Mouse (Mus musculus) lung, embryonic 16.5 days (tissue): ENCODE measurements around the gene Kctd18. TPM values are rescaled to one million over a fixed set of nuclear protein-coding genes. Genes with fewer than 3 reads are reported as not detected.

Experiments
- ATAC-seq: fragments of 200-750 bp; cut with Nextera tagmentation; 2 replicates; pipeline ENCODE4 v1.8.0; 2017; ENCODE audit warnings: low read depth, mild to moderate bottlenecking, moderate library complexity
- H3K27ac ChIP-seq: fragments of 300-500 bp; sonication (generic); 2 replicates; pipeline ENCODE4 v1.5.1; 2014; ENCODE audit warnings: mild to moderate bottlenecking, control low read depth, low read length
- H3K27me3 ChIP-seq: fragments of 300-500 bp; sonication (generic); 2 replicates; pipeline ENCODE4 v1.6.1; 2014; ENCODE audit warnings: low read depth, low read length, mixed read lengths; ENCODE audit not compliant: control insufficient read depth, insufficient read depth
- H3K36me3 ChIP-seq: fragments of 300-500 bp; sonication (generic); 2 replicates; pipeline ENCODE4 v1.6.1; 2014; ENCODE audit warnings: low read length; ENCODE audit not compliant: control insufficient read depth, insufficient read depth
- H3K4me1 ChIP-seq: fragments of 300-500 bp; sonication (generic); replicated peaks from 2 replicates; pipeline ENCODE4 v1.6.1; 2014; ENCODE audit warnings: low read length, mixed read lengths; ENCODE audit not compliant: control insufficient read depth, insufficient read depth
- H3K4me2 ChIP-seq: fragments of 300-500 bp; sonication (generic); 2 replicates; pipeline ENCODE4 v1.6.1; 2014; ENCODE audit warnings: low read depth, low read length, control low read depth
- H3K4me3 ChIP-seq: fragments of 300-500 bp; sonication (generic); 2 replicates; pipeline ENCODE4 v1.5.1; 2014; ENCODE audit warnings: mild to moderate bottlenecking, low read length, control low read depth
- H3K9ac ChIP-seq: fragments of 300-500 bp; sonication (generic); 2 replicates; pipeline ENCODE4 v1.6.1; 2014; ENCODE audit warnings: low read length, control low read depth
- H3K9me3 ChIP-seq: fragments of 300-500 bp; sonication (generic); 2 replicates; pipeline ENCODE4 v1.6.1; 2016; ENCODE audit warnings: low read length; ENCODE audit not compliant: control insufficient read depth
- WGBS: fragments of 180-500 bp; shearing (Covaris S2); extraction: QIAGEN DNeasy Blood & Tissue Kit; methylation state at CpG from one replicate; pipeline ENCODE4 v1.1.7; 2014; 5-methylcytosine and 5-hydroxymethylcytosine counted together
- polyA plus RNA-seq: library from polyadenylated mRNA; unstranded; fragments of >200 nt; fragmentation: Nextera tagmentation; extraction: Ambion mirVana; gene quantifications from 2 replicates; pipeline ENCODE4 v1.2.1, GENCODE M21; 2015

The Kctd18 gene
- polyA plus RNA-seq: 17.0 and 17.4 TPM in 2 replicates

- H3K27me3 ChIP-seq: no peaks in the 10 kb centered on the region
- no peaks in the 10 kb centered on the region for H3K9me3 ChIP-seq
- H3K4me1 ChIP-seq: no peaks in the 10 kb centered on the region
- H3K9ac ChIP-seq: no peak within 1 kb of the TSS
- WGBS: 91% methylated on average over 7 of the region's 7 CpGs
- H3K36me3 ChIP-seq: peaks cover 49% of the 10 kb centered on the region
- no peak within 1 kb of the TSS for H3K4me2 ChIP-seq
- H3K27ac ChIP-seq: no peak within 1 kb of the TSS
- no peak for ATAC-seq
- no peak within 1 kb of the TSS for H3K4me3 ChIP-seq
These were observed at the start of gene Kctd18 for GRCm38 (mm10) chr1:58018856-58019255. Kctd18 (minus strand) TSS chr1:58018956.

GRCm38 (mm10) chr1:58065606-58066005, 46.9 kb upstream of the Kctd18 start:
- no peak for ATAC-seq
- WGBS: 49% methylated on average over 3 of the region's 3 CpGs

GRCm38 (mm10) chr1:58065151-58065550, 46.4 kb upstream of the Kctd18 start:
- Histone ChIP-seq H3K4me2 (no peak overlapping the region), H3K4me1 (0 out of 2 replicates have a peak, but pooled peaks cover 4% of the 10 kb centered on the region), H3K4me3 (no peak overlapping the region), H3K9ac (no peak overlapping the region), H3K27me3 (no peaks in the 10 kb centered on the region), H3K36me3 (no peaks in the 10 kb centered on the region), H3K9me3 (no peaks in the 10 kb centered on the region), H3K27ac (no peak overlapping the region)
- 86% methylated on average over 5 of the region's 5 CpGs for WGBS
- no peak for ATAC-seq

More at GRCm38 (mm10) chr1:58065606-58066005, 46.9 kb upstream of the Kctd18 start:
- H3K36me3 ChIP-seq: no peaks in the 10 kb centered on the region
- H3K4me1 ChIP-seq: 0 out of 2 replicates have a peak, but pooled peaks cover 4% of the 10 kb centered on the region
- no peaks in the 10 kb centered on the region for H3K9me3 ChIP-seq
- H3K27ac ChIP-seq: no peak overlapping the region
- no peak overlapping the region for H3K4me3 ChIP-seq
- H3K9ac ChIP-seq: no peak overlapping the region
- H3K27me3 ChIP-seq: no peaks in the 10 kb centered on the region
- no peak overlapping the region for H3K4me2 ChIP-seq

GRCm38 (mm10) chr1:58062131-58062530, 43.4 kb upstream of the Kctd18 start:
- Histone ChIP-seq H3K27ac (no peak overlapping the region), H3K4me3 (no peak overlapping the region), H3K4me2 (no peak overlapping the region), H3K27me3 (no peaks in the 10 kb centered on the region), H3K9me3 (no peaks in the 10 kb centered on the region), H3K36me3 (no peaks in the 10 kb centered on the region), H3K4me1 (peaks cover 6% of the 10 kb centered on the region; the same call in 1 of the 2 replicates), H3K9ac (no peak overlapping the region)
- ATAC-seq: no peak
- WGBS: 89% methylated on average over 7 of the region's 7 CpGs

GRCm38 (mm10) chr1:58058846-58059245, 40.1 kb upstream of the Kctd18 start:
- Histone ChIP-seq H3K27ac (no peak overlapping the region), H3K9ac (no peak overlapping the region), H3K9me3 (no peaks in the 10 kb centered on the region), H3K4me1 (peaks cover 6% of the 10 kb centered on the region; the same call in 1 of the 2 replicates), H3K4me3 (no peak overlapping the region), H3K27me3 (no peaks in the 10 kb centered on the region), H3K4me2 (no peak overlapping the region), H3K36me3 (no peaks in the 10 kb centered on the region)
- 87% methylated on average over 4 of the region's 4 CpGs for WGBS
- no peak for ATAC-seq

- H3K36me3 ChIP-seq: no peaks in the 10 kb centered on the region
- no peaks in the 10 kb centered on the region for H3K27me3 ChIP-seq
- peak; percentile 96 for ATAC-seq
- peak overlapping the region; percentile 45 for H3K4me2 ChIP-seq
- peak overlapping the region; percentile 89 for H3K27ac ChIP-seq
- 43% methylated on average over 11 of the region's 11 CpGs for WGBS
- no peak overlapping the region for H3K4me3 ChIP-seq
- peaks cover 6% of the 10 kb centered on the region; the same call in 1 of the 2 replicates for H3K4me1 ChIP-seq
- no peaks in the 10 kb centered on the region for H3K9me3 ChIP-seq
- H3K9ac ChIP-seq: no peak overlapping the region
These were observed 38.2 kb upstream of the Kctd18 start for GRCm38 (mm10) chr1:58056939-58057338.

GRCm38 (mm10) chr1:58056074-58056807, 37.5 kb upstream of the Kctd18 start:
- no peaks in the 10 kb centered on the region for H3K27me3 ChIP-seq
- H3K27ac ChIP-seq: peak overlapping the region; percentile 78
- H3K4me2 ChIP-seq: peak overlapping the region; percentile 45
- H3K9ac ChIP-seq: 0 out of 2 replicates have a peak overlapping the region, but pooled peaks have one; percentile 13
- no peaks in the 10 kb centered on the region for H3K36me3 ChIP-seq
- 0 out of 2 replicates have a peak overlapping the region, but pooled peaks have one; percentile 0 for H3K4me3 ChIP-seq
- WGBS: 45% methylated on average over 13 of the region's 13 CpGs
- ATAC-seq: peak; percentile 66
- no peaks in the 10 kb centered on the region for H3K9me3 ChIP-seq
- H3K4me1 ChIP-seq: peaks cover 6% of the 10 kb centered on the region; the same call in 1 of the 2 replicates

- Histone ChIP-seq H3K9ac (no peak overlapping the region), H3K4me1 (peaks cover 6% of the 10 kb centered on the region; the same call in 1 of the 2 replicates), H3K27ac (no peak overlapping the region), H3K27me3 (no peaks in the 10 kb centered on the region), H3K9me3 (no peaks in the 10 kb centered on the region), H3K4me2 (no peak overlapping the region), H3K36me3 (no peaks in the 10 kb centered on the region), H3K4me3 (no peak overlapping the region)
- ATAC-seq: no peak
- 83% methylated on average over 11 of the region's 11 CpGs for WGBS
These were observed 36.8 kb upstream of the Kctd18 start for GRCm38 (mm10) chr1:58055598-58055997.

GRCm38 (mm10) chr1:58049126-58049525, 30.4 kb upstream of the Kctd18 start:
- H3K27me3 ChIP-seq: no peaks in the 10 kb centered on the region
- H3K4me3 ChIP-seq: no peak overlapping the region
- no peaks in the 10 kb centered on the region; the same call in 1 of the 2 replicates for H3K4me1 ChIP-seq
- no peak for ATAC-seq
- H3K9ac ChIP-seq: no peak overlapping the region
- WGBS: 87% methylated on average over 5 of the region's 5 CpGs
- H3K27ac ChIP-seq: no peak overlapping the region
- no peaks in the 10 kb centered on the region for H3K36me3 ChIP-seq
- no peak overlapping the region for H3K4me2 ChIP-seq
- H3K9me3 ChIP-seq: no peaks in the 10 kb centered on the region
